Mouse (Mus musculus): Measurements from ENCODE around the gene Dnajc7.

DNA sequence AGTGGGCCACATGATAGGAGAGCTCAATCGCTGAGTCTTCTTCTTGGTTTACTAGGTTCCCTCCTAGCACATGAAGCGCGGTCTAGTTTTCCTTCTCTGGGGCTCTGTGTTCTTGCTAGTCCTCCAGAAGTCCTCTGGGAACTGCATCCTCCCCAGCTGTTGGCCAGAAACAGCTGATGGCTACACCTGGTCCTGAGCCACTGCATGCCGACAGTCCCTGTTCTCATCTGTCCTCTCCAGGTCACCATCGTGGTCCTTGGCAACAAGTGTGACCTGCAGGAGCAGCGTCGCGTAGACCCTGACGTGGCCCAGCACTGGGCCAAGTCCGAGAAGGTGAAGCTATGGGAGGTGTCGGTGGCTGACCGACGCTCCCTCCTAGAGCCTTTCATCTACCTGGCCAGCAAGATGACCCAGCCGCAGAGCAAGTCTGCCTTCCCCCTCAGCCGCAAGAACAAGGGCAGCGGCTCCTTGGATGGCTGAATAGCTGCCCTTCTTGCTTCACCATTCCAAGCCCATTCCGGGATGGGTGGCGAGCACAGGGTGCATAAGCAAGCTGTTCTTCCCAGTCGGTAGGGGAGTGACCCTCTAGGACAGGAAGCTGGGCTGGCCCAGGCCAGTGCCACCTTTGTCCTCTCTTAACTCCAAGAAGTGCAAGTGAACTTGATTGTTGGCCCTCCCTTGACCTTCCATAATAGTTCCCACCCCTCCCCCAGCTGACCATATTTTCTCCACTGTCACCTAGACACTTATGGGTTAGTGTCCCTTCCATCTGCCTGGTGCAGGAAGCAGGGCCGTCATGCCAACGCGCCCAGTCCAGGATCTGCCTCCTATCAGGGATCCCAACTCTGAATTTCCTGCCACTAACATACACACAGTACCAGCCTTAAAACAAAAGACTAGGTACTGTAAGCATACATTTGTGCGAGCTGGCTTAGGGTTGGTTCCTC, 6.1 kb upstream of the Dnajc7 start:
- TF ChIP-seq CTCF (IDR thresholded peaks at IDR 0.05; ENCODE audit: control insufficient read depth, insufficient read depth, insufficient read length): no peak
- no peak for TF ChIP-seq MYOG (IDR thresholded peaks at IDR 0.05; ENCODE audit: control insufficient read depth, extremely low read depth, insufficient read length)
- TF ChIP-seq USF1 (IDR thresholded peaks at IDR 0.05; ENCODE audit: low read depth): no peak
- TF ChIP-seq MYOD1 (IDR thresholded peaks at IDR 0.05; ENCODE audit: control insufficient read depth, insufficient read length, low read depth): no peak
- no peak for TF ChIP-seq FOSL1 (IDR thresholded peaks at IDR 0.05; ENCODE audit: insufficient read depth, low read length, poor library complexity, severe bottlenecking)
- no peak for TF ChIP-seq MAX (IDR thresholded peaks at IDR 0.05)

Measured in C2C12 (cell line).